Mouse (Mus musculus) heart, postnatal 0 days (tissue): ENCODE data around the gene Thy1. TPM values are rescaled to one million over a fixed set of nuclear protein-coding genes. Genes with fewer than 3 reads are reported as not detected.
A peak's percentile ranks its signal among the peaks of the same experiment; 100 is the strongest.

ENCODE experiments used
- ATAC-seq: fragments of 200-750 bp; cut with Nextera tagmentation; 2 replicates; pipeline ENCODE4 v1.8.0; 2017; ENCODE audit warnings: low read depth, moderate number of reproducible peaks, moderate library complexity; ENCODE audit not compliant: insufficient read depth
- DNase-seq: peaks from one replicate; pipeline ENCODE4 v3.0.0-alpha.2; 2016; ENCODE audit warnings: low spot score
- H3K27ac ChIP-seq: fragments of 300-500 bp; sonication (generic); 2 replicates; pipeline ENCODE4 v1.5.1; 2014; ENCODE audit warnings: low read depth, mild to moderate bottlenecking
- H3K27me3 ChIP-seq: fragments of 300-500 bp; sonication (generic); 2 replicates; pipeline ENCODE4 v1.6.1; 2014; ENCODE audit warnings: low read length, mixed read lengths; ENCODE audit not compliant: control insufficient read depth, insufficient read depth
- H3K36me3 ChIP-seq: fragments of 300-500 bp; sonication (generic); replicated peaks from 2 replicates; pipeline ENCODE4 v1.6.1; 2014; ENCODE audit warnings: low read length, mixed read lengths; ENCODE audit not compliant: control insufficient read depth, insufficient read depth
- H3K4me1 ChIP-seq: fragments of 300-500 bp; sonication (generic); 2 replicates; pipeline ENCODE4 v1.6.1; 2014; ENCODE audit warnings: antibody characterized with exemption; ENCODE audit not compliant: control insufficient read depth, insufficient read depth
- H3K4me2 ChIP-seq: fragments of 300-500 bp; sonication (generic); 2 replicates; pipeline ENCODE4 v1.6.1; 2014; ENCODE audit warnings: low read depth, mild to moderate bottlenecking, low read length, moderate library complexity
- H3K4me3 ChIP-seq: fragments of 300-500 bp; sonication (generic); 2 replicates; pipeline ENCODE4 v1.5.1; 2014; ENCODE audit warnings: low read depth, low read length
- H3K9ac ChIP-seq: fragments of 300-500 bp; sonication (generic); replicated peaks from 2 replicates; pipeline ENCODE4 v1.6.1; 2014; ENCODE audit warnings: low read depth, low read length, mixed read lengths
- H3K9me3 ChIP-seq: fragments of 300-500 bp; sonication (generic); replicated peaks from 2 replicates; pipeline ENCODE4 v1.6.1; 2016; ENCODE audit warnings: low read length; ENCODE audit not compliant: control insufficient read depth
- CTCF ChIP-seq: IDR thresholded peaks from 2 replicates; pipeline ENCODE4 v1.5.1; 2016; ENCODE audit warnings: antibody characterized with exemption, control low read depth, low read depth
- EP300 ChIP-seq: IDR thresholded peaks from 2 replicates; pipeline ENCODE4 v1.6.1; 2016; ENCODE audit warnings: antibody characterized with exemption, low read depth
- WGBS: fragments of 180-500 bp; shearing (Covaris S2); extraction: QIAGEN DNeasy Blood & Tissue Kit; methylation state at CpG from one replicate; pipeline ENCODE4 v1.1.7; 2014; 5-methylcytosine and 5-hydroxymethylcytosine counted together
- polyA plus RNA-seq: library from polyadenylated mRNA; unstranded; fragments of >200 nt; fragmentation: Nextera tagmentation; extraction: Ambion mirVana; gene quantifications from 2 replicates; pipeline ENCODE4 v1.2.1, GENCODE M21; 2015
- total RNA-seq: library from RNA; depleted of rRNA; stranded (reverse); fragments of >200 nt; gene quantifications from 2 replicates; pipeline ENCODE4 v1.2.3, GENCODE M21; 2014; ENCODE audit warnings: low replicate concordance

Thy1 gene
- total and polyA plus RNA-seq, 2 experiments from 2014 or later = 3.6 to 6.3 TPM

GRCm38 (mm10) chr9:44058606-44059005 is 15.4 kb downstream of the Thy1 start:
- ATAC-seq (no peak), DNase-seq (no peak)
- Histone ChIP-seq H3K9ac (no peak overlapping the region), H3K4me3 (no peak overlapping the region), H3K36me3 (no peaks in the 10 kb centered on the region), H3K27me3 (no peaks in the 10 kb centered on the region), H3K27ac (no peak overlapping the region), H3K4me2 (no peak overlapping the region), H3K4me1 (no peaks in the 10 kb centered on the region), H3K9me3 (no peaks in the 10 kb centered on the region)
- TF ChIP-seq EP300 (no peak), CTCF (no peak)
- WGBS = 74% methylated on average over 6 of the region's 6 CpGs

GRCm38 (mm10) chr9:44065177-44065576 is 22.0 kb downstream of the Thy1 start:
- ATAC-seq (no peak), DNase-seq (no peak)
- Histone ChIP-seq H3K9ac (no peak overlapping the region), H3K4me3 (no peak overlapping the region), H3K27me3 (no peaks in the 10 kb centered on the region), H3K36me3 (no peaks in the 10 kb centered on the region), H3K9me3 (no peaks in the 10 kb centered on the region), H3K27ac (no peak overlapping the region), H3K4me2 (no peak overlapping the region), H3K4me1 (peaks cover 6% of the 10 kb centered on the region)
- WGBS = 22% methylated on average over 1 of the region's 1 CpGs
- TF ChIP-seq CTCF (no peak), EP300 (no peak)

- peak; percentile 98 for DNase-seq
Observed at GRCm38 (mm10) chr9:44066785-44067225, 23.6 kb downstream of the Thy1 start, which contains the start of gene Usp2. TSS of gene Usp2 (plus strand) at chr9:44067021.

GRCm38 (mm10) chr9:44067241-44067959 is 24.2 kb downstream of the Thy1 start:
- peak overlapping the region; percentile 87 for H3K4me2 ChIP-seq
- peak overlapping the region; percentile 50 for H3K4me3 ChIP-seq
- peak; percentile 47 for DNase-seq
- no peaks in the 10 kb centered on the region for H3K36me3 ChIP-seq
- no peaks in the 10 kb centered on the region for H3K27me3 ChIP-seq
- H3K9ac ChIP-seq = peak overlapping the region; percentile 49
- TF ChIP-seq CTCF (no peak), EP300 (no peak)
- peaks cover 28% of the 10 kb centered on the region for H3K4me1 ChIP-seq
- H3K9me3 ChIP-seq = no peaks in the 10 kb centered on the region
- 2% methylated on average over 15 of the region's 15 CpGs for WGBS
- peak; percentile 4; the same call in 1 of the 2 replicates for ATAC-seq
- peak overlapping the region; percentile 39 for H3K27ac ChIP-seq

More at GRCm38 (mm10) chr9:44066785-44067225, 23.6 kb downstream of the Thy1 start, which contains the start of gene Usp2:
- ATAC-seq = peak; percentile 96
- TF ChIP-seq CTCF (peak; percentile 92), EP300 (peak; percentile 94)
- H3K9me3 ChIP-seq = no peaks in the 10 kb centered on the region
- H3K4me2 ChIP-seq = peak within 1 kb of the TSS; percentile 87
- no peaks in the 10 kb centered on the region for H3K36me3 ChIP-seq
- peaks cover 22% of the 10 kb centered on the region for H3K4me1 ChIP-seq
- H3K27ac ChIP-seq = peak within 1 kb of the TSS; percentile 39
- WGBS = under 1% methylated on average over 38 of the region's 38 CpGs
- H3K27me3 ChIP-seq = no peaks in the 10 kb centered on the region
- peak within 1 kb of the TSS; percentile 49 for H3K9ac ChIP-seq
- peak within 1 kb of the TSS; percentile 50 for H3K4me3 ChIP-seq

- DNase-seq = no peak
- TF ChIP-seq EP300 (no peak), CTCF (no peak)
- peak overlapping the region; percentile 50; the same call in 1 of the 2 replicates for H3K4me3 ChIP-seq
- peaks cover 33% of the 10 kb centered on the region for H3K4me1 ChIP-seq
- 0 out of 2 replicates have a peak overlapping the region, but pooled peaks have one; percentile 39 for H3K27ac ChIP-seq
- H3K9ac ChIP-seq = no peak overlapping the region
- no peaks in the 10 kb centered on the region for H3K9me3 ChIP-seq
- H3K4me2 ChIP-seq = peak overlapping the region; percentile 87
- H3K27me3 ChIP-seq = no peaks in the 10 kb centered on the region
- no peaks in the 10 kb centered on the region for H3K36me3 ChIP-seq
- WGBS = 57% methylated on average over 6 of the region's 6 CpGs
- ATAC-seq = no peak
Observed at GRCm38 (mm10) chr9:44067960-44068330, 24.8 kb downstream of the Thy1 start.

GRCm38 (mm10) chr9:44069252-44069651 is 26.1 kb downstream of the Thy1 start:
- Histone ChIP-seq H3K27me3 (no peaks in the 10 kb centered on the region), H3K9me3 (no peaks in the 10 kb centered on the region), H3K4me2 (peak overlapping the region; percentile 70), H3K27ac (peak overlapping the region; percentile 91), H3K36me3 (no peaks in the 10 kb centered on the region; the same call in 1 of the 2 replicates), H3K4me1 (peaks cover 41% of the 10 kb centered on the region), H3K4me3 (peak overlapping the region; percentile 48), H3K9ac (peak overlapping the region; percentile 70)
- DNase-seq (peak; percentile 55), ATAC-seq (peak; percentile 9; the same call in 1 of the 2 replicates)
- TF ChIP-seq CTCF = no peak
- peak; percentile 61; the same call in 1 of the 2 replicates for TF ChIP-seq EP300
- WGBS = 13% methylated on average over 7 of the region's 7 CpGs
